Mouse (Mus musculus): Measurements from ENCODE around the gene Vat1l.

Vat1l gene

DNA sequence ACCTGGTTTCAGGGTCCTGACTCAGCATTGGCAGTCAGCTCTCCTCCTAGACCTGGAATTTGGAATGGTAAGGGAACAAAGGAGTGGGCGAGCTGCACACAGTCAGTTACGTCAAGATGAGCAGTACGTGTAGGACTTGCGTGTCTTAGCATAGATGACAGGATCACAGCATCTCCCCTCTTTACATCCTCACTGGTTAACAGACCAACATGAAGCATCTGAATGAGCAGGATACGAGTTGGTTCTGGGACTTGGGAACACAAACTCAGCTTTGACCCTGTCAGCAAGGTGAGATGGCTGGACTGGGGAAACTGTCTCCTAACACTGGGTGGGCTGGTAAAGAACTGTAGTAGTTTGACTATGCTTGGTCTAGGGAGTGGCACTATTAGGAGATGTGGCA is 193.9 kb downstream of the Vat1l start:
- DNase-seq (ENCODE audit: low spot score) = no peak

DNA sequence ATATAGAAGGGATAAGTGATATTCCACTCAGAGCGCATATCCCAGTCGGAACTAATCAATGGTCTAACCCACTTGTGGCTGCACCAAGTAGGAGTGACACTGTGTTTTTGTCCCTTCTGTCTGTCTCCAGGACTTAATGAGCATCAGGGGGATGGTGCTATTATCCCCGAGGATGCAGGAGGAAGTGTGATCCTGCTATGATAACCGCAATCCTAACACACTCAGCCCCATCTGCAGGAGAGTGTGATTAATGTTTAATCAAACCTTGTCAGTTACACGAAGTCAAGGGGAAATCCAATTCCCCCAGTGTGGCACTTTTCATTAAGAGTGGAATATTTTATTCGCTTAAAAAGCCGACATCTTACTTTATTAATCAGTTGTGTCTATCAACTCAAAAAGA is 196.3 kb downstream of the Vat1l start:
- DNase-seq (ENCODE audit: low spot score) = no peak

- DNase-seq (ENCODE audit: low spot score) = no peak
Measured at GRCm38 (mm10) chr8:114411421-114411820, 206.0 kb downstream of the Vat1l start.

- no peak for DNase-seq (ENCODE audit: low spot score)
Measured at GRCm38 (mm10) chr8:114417786-114418185, 212.4 kb downstream of the Vat1l start, which contains the start of gene Clec3a. Gene Clec3a (plus strand): TSS chr8:114418086.

- no peak for DNase-seq (ENCODE audit: low spot score)
Measured at GRCm38 (mm10) chr8:114418486-114418885, 213.1 kb downstream of the Vat1l start.

DNA sequence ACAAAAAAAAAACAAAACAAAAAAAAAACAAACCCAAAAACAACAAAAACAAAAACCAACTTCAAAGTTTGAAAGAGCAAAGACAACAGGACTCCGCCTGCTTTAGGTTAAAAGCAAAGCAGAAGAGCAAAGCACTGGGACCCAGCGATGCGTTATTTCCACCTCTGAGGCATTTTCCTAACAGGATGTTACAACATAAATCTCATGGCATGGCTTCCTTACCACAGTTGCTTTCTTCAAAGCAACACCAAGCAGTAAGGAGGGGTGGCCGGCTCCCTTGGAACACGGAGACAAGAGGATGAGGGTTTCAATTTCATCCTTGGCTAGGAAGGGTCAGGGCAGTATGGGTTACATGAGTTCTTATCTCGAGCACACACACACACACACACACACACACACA is 213.5 kb downstream of the Vat1l start:
- DNase-seq (ENCODE audit: low spot score) = no peak

DNA sequence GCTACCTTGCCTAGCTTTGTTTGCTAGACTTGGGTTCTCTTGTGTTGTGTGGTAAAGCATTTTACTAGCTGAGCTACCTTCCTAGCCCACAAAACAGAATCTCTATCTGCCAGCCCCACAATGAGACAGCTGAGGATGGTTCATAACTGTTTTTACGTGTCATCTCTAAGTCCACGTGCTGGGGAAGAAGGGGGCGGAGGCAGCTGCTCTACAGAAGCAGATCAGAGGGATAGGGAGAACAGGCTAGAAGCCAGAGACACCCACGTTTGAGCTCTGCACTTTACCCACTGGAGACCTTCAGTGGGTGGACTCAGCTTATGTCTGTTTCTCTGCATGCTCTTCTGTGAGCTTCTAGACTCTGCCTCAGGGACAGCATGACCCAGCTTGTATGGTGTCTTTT is 216.1 kb downstream of the Vat1l start:
- DNase-seq (ENCODE audit: low spot score) = no peak

Data from ovary, postnatal 10 days (tissue).